Mouse (Mus musculus): ENCODE measurements around the gene Trmt11. TPM values are rescaled to one million over a fixed set of nuclear protein-coding genes. Genes with fewer than 3 reads are reported as not detected.
A peak's percentile ranks its signal among the peaks of the same experiment; 100 is the strongest.
"Not testable (repeated sequence)": the region's sequence is repeated elsewhere in the genome, so short reads cannot be mapped to it uniquely, and the experiment has no call there.

The Trmt11 gene
- polyA plus RNA-seq, 3 experiments from 2014 or later = 43.4 to 54.5 (median 44.6) TPM

DNA sequence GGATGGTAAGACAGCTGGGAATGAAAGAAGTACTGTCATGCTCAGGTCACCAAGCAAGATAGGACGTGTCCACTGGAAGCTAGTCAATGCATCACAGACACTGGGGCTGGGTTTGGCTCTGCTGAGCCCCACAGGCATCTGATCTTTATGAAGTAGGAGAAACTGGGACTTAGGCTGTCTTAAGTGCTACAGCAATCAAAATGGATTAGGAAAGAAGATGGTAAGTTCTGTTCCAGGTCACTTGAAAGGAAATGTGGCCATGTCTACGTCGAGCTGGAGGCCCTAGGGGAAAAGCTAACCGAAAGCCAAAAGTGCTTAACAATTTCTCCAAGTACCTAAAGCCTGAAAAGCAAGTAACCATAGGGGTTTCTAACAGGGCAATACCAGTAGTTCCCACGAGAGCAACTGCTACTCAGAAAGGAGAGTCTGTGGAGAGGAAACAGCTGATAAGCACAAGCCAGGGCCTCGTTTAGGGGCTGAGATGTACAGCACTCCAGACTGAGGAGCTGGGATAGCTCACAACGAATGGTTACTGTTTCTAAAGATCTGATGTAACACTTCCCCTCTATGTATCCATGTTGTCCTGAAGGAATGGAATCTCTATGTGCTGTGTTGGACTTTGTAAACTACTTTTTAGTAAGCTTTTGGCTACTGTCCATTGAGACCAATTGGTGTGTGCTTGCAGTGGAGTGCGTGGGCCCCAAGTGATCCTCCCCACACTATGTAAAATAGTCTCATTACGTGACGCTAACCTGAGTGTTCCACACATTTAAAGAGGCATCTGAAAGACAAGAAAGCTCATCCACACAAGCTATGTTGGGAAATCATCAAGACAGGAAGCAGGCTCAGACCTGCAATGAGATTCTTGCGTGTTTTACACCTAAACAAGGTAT, 44.6 kb downstream of the Trmt11 start:
- ATAC-seq = no peak

DNA sequence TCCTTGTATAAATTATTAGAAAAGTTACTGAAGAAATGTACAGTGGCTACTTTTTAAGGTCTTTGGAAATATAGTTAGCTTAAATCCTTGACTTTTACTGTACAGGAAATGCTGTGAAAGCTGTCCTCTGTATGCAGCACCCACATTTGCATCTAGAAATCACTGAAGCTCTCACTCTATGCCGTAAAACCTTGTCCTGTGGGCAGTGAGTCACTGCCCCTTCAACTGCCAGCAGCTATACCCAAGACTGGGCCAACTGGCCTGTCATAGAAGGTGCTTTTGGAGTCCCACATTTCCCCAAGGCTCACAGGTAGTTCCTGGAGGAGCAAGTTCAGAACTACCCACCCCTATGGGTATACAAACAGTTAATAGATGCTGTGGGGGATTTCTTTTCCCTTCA, 48.2 kb downstream of the Trmt11 start:
- ATAC-seq = no peak

DNA sequence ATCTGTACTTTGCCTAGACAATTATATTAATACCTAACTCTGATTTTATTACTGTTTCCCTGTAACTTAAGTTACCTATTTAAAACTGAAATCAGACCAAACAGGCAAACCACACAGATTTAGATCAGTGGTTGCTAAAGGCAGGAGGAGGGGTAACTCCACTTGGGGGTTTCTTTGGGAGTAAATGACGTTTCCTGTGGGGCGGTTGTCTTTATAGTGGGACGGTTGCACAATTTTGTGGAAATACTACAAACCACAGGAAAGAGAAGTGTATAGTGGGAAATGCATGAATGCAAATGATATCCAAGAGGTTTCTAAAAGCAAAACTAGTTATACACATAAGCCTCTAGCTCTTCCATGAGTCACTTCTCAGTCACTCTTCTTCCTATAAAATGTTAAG, 50.6 kb downstream of the Trmt11 start:
- ATAC-seq = no peak

DNA sequence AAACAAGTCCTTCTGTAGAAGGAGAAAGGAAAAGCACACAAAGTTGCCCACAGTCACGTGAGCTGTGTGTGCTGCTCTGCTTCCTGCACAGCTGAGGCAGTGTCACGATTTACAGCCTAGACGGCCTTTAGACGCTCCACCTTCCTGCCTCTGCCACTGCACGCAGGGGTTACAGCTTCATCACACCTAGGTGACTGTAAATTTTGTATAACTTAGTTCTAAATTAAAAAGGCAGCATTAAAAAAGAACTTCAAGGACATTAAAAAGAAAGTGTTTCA, 62.1 kb downstream of the Trmt11 start:
- ATAC-seq = peak; percentile 83

DNA sequence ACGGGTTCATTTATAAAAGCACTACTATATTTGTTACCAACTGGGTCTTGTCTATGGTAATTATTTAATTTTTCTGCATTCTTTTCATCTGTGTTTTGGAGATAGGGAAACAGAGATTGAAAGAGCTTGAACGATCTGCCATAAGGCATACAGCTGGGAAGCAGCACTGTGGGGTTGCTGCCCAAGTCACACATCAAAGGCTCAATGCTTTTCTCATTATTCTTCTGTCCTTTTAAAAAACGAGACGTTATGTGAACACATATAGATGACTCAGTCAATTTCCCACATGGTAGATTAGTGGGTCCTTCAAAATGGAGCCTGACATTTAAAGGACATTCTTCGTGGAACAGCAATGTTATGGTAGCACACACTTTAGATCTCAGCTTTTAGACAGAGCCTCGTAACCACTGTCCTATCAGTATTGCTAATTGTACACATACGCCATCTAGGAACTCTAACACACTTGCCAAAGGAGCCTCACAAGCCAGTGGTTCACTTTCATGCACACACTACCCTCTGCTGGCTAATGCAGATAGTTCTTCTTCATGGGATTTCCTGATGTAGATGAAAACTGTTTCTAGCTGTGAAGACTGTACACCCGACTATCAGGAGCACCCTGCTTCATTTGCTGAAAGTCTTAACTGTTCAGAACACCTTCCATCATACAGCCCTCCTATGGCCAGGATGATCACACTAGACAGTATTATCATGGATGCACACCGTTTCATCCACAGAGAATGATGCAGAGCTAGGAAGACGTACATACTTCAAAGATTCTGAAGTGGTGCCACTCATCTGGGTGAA, 62.6 kb downstream of the Trmt11 start:
- peak; percentile 79 for ATAC-seq

DNA sequence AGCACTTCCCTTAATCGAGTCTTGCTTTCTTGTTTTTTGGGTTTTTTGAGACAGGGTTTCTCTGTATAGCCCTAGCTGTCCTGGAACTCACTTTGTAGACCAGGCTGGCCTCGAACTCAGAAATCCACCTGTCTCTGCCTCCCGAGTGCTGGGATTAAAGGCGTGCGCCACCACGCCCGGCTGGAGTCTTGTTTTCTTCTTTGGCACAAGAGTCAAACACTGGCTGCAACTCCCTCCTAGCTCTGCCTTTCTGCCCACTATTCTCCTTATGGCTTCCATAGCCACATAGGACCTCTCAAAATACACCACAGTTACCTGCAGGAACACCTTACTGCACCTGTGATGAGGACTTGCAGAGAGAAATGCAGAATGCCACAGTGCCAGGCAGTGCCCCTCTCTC, 64.6 kb downstream of the Trmt11 start:
- not testable (repeated sequence) for ATAC-seq

DNA sequence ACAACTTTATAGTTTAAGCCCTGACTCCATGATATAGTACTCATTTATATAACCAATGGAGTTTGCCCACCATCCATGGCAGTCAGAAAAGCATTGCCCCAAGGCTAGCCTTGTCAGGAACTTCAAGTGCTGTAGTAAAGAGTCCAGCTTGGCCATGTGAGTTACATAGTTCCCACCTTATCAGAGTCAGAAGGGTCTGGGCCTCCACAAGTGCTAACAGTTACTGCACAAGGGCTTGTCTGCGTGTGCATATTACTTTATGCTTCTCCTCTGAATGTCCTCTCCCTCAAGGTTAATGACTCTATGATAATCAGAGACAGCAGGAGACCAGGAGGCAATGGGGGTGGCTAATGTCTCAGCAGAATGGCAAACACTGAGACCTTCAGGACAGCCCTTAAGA, 73.4 kb downstream of the Trmt11 start:
- ATAC-seq = no peak

DNA sequence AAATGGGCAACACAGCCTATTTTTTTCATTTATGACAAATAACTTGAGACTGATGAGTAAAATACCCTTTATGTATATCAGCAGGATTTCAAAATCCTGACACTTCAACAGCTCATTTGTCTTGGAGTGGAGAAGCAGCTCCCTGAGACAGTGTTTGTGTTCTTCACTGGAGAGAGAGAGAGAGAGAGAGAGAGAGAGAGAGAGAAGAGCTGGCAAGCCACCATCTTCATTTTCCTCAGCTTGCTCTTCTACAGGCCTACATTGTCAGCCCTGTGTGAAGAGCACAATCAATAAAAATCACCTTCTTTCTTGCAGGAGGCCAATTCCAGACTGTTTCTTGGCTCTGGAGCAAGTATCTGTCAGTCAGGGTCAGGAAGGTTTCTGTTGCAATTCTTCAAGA, 78.8 kb downstream of the Trmt11 start:
- no peak for ATAC-seq

DNA sequence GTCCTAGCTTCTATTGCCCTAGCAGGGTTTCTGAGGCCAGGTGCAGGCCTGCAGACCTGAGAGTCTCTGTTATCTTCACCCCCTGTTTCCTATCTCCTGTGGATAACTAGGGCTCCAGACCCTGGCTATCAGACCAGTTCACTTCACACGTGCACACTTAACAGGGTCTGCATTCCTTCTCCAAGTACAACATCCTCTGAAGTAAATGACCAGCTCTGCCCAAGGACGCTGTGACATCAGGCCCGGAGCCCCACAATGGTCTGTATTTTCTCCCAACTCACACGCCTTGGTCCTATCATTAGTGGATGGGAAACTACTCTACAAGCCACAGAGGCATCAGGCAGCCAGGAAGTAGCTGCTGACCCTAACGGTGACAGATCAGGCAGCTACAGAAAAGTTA, 81.4 kb downstream of the Trmt11 start:
- ATAC-seq = no peak

DNA sequence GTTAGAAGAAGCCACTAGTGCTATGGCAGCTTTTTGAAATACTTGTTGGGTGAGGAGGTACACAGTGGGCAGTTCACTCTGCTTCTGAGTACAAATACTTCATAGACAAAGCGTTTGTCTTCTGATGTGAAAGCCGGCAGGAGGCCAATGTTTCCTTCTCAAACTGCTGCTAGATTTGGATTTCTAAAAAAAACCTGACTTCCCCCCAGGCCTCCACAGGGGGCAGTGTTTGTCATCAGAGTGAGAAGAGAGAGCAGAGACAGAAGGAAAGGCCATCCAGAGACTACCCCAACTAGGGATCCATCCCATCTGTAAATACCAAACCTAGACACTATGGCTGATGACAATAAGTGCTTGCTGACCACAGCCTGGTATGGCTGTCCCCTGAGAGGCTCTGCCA, 83.3 kb downstream of the Trmt11 start:
- ATAC-seq = no peak

DNA sequence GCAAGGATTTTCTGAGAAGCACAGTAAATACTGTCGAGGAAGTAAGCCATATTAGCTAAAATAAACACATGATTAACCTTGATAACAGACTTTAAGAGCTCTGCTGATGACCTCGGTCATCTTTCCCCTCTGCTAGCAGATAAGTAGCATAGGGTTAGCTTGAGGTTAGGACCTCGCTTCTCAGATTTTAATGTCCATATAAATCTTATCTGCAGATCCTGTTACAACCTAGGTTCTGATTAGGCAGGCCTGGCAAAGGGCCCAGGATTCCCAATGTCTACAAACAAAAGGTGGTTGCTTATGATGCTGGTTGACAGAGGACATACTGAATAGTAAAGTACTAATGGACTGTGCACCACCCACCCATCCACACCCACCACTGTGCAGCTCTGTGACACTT, 83.8 kb downstream of the Trmt11 start:
- ATAC-seq = no peak

DNA sequence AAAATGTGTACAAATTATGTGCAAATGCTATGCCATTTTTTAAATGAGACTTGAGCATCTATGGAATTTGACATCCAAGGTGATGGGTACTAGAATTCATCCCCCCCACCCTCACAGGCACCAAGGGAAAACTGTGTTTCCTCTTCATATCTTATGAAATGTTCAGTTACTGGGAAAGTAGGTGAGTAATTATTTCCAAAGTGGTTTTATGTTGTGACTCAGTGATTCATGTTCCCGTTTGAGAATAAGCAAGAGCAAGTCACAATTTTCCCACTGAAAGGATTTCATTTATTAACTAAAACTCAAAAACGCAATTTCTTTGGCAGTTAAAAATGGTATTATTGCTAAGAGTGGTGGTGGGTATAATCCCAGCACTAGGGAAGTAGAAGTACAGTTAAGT, 95.8 kb downstream of the Trmt11 start:
- ATAC-seq = no peak

DNA sequence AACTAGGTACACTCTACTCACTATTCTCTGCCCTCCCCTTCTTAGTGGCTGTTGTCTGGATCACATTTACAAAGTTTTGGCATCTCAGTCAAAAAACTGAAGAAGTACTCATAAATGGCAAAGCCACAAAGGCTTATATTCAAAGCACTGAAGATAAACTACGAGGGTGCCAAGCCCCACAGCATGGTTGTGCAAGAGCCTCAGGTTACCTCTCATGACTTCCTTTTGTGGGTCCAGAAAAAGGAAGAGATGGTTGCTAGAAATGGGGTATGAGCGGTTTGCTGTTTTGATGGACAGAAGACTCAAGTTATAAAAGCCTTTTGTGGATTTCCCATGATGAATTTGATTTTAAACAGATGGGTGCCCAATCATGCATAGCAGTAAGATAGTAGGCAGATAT, 97.4 kb downstream of the Trmt11 start:
- no peak for ATAC-seq

DNA sequence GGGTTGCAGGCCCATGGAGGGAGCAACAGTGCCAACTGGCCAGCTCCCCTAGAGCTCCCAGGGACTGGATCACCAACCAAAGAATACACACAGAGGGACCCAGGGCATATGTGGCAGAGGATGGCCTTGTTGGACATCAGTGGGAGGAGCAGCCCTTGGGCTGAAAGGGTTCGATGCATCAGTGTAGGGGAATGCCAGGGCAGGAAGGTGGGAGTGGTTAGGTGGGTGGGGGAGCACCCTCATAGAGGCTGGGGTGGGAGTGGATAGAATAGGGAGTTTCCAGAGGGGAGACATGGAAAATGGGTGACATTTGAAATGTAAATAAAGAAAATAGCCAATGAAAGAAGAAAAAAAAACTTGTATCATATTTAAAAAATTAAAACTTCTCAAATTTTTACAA, 97.8 kb downstream of the Trmt11 start:
- ATAC-seq = peak; percentile 50

DNA sequence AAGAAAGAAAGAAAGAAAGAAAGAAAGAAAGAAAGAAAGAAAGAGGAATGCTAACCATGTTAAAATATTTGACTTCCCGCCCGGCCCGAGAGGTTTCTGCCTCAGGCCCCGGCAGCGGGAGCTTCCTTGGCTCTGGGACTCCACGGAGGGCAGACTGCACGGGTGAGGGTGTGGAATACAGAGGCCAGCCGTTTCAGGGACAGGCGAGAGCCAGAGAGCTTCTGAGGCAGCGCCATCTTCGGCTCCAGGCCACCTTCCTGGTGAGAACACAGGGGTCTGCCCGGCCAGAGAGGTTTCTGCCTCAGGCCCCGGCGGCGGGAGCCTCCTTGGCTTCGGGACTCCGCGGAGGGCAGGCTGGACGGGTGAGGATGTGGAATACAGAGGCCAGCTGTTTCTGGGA, 102.3 kb downstream of the Trmt11 start:
- ATAC-seq = not testable (repeated sequence)

Other genes starting within 250 kb of the Trmt11 start
- 10 to 100 TPM; 41.1 to 53.5 (median 46.3) TPM for gene Hint3, start 28.9 kb upstream of the Trmt11 start, polyA plus RNA-seq (2017; shearing (Covaris generic))
- 100 to 1,000 TPM in 1 of 3 experiments, 10 to 100 TPM in 2; 28.3 to 108 (median 83.7) TPM for gene Ncoa7, start 202.6 kb upstream of the Trmt11 start, polyA plus RNA-seq (2017; shearing (Covaris generic))
- under 1 TPM in 1 of 3 experiments, not detected in 2; 0.26 TPM for gene Hey2, start 242.1 kb upstream of the Trmt11 start, polyA plus RNA-seq (2017; shearing (Covaris generic))